Mouse (Mus musculus): ENCODE results near the gene Iltifb.
"Not testable (repeated sequence)": the region's sequence is repeated elsewhere in the genome, so short reads cannot be mapped to it uniquely, and the experiment has no call there.

DNA sequence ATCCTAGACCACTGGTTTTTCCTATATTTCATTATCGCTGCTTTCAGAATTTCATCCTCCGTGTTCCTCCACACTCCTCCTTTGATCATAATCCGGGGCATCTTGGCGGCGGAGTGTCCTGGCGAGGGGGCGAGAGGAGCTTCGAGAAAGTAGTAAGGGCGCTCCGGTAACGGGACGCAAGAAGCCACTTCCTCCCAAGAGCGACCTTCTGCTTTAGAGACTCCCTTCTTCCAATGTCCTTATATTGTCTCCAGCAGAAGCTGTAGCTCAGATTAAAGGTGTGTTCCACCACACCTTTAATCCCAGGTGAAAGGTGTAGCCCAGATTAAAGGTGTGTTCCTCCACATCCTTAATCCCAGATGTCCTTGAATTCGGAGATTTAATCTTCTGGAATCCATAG is 48.3 kb upstream of the Iltifb start, which contains the start of gene Gm9046:
- not testable (repeated sequence) for TF ChIP-seq CTCF (IDR thresholded peaks at IDR 0.05; ENCODE audit: borderline replicate concordance, insufficient read depth, low read depth, low read length); POLR2A (IDR thresholded peaks at IDR 0.05; ENCODE audit: borderline replicate concordance, insufficient read depth, low read length)
